Mouse (Mus musculus) cerebellum, adult 8-10 months (tissue): ENCODE data around the gene Gmpr2.

Source experiments
- DNase-seq: peaks from one replicate; pipeline ENCODE4 v3.0.0; 2022

Gmpr2 gene

DNA sequence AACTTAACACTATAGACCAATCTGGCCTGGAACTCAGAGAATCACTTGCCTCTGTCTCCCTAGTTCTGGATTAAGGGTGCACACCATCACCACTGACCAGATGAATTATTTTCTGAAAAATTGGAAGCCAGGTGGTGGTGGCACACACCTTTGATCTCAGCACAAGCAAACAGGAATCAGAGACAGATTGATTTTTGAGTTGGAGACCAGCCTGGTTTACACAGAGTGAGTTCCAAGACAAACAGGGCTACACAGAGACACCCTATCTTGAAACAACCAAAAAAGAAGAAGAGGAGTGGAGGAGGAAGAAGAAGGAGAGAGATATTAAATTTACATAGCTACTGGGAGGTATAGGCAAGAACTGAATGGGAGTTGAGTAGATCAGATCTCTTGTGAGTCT is 54.5 kb downstream of the Gmpr2 start:
- DNase-seq: no peak

- DNase-seq: no peak
Measured at GRCm38 (mm10) chr14:55727889-55728685, 56.3 kb downstream of the Gmpr2 start.
